Mouse (Mus musculus): ENCODE measurements at regions not wholly inside any gene's neighbourhood (a gene's known extent, or its start where the extent isn't known, plus 50 kb on each side); places are given as distances from the start of the nearest gene placed in this dataset.
A peak's percentile ranks its signal among the peaks of the same experiment; 100 is the strongest.

DNA sequence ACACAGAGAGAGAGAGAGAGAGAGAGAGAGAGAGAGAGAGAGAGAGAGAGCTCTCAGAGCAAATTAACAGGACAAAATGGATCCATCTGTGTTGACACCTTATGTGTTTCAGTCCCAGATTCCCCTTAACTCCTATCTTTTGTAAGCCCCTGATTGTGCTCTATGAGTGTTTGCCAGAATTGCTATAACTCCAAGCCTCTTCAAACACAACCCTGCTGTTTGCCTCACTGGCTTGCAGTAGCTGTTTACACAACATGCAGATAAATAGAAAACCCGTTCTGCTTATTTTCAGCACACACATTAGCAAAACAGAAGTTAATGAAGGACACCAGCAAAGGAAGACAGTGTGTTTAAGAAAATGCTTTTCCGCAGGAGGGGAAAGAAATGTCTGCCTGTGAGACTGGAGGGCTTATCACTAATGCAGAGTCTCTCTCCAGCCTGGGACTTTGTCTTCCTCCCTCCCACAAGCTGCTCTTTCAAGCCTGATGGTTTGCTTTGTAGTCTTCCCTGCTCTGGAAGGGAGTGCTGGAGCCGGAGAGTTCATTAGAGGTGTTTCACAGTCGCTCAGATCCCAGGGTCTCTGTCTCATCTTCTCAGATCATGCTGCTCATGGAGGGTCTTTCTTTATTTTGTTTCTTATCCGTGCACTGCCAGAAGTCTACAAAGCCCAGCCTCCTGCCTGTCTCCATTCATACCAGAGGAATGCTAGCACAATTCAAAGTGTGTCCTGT lies 338.4 kb downstream of the Rnd3 start:
- peak overlapping the region; percentile 2 for H3K4me2 ChIP-seq (ENCODE audit: low read length)
- 0 out of 2 replicates have a peak overlapping the region, but pooled peaks have one; percentile 2 for H3K9ac ChIP-seq (ENCODE audit: low read depth, low read length)
- no peak overlapping the region for H3K4me3 ChIP-seq (ENCODE audit: low read depth, low read length)
- no peaks in the 10 kb centered on the region for H3K9me3 ChIP-seq (replicated peaks; ENCODE audit: control insufficient read depth, low read length, poor library complexity, severe bottlenecking)
- peaks cover 11% of the 10 kb centered on the region for H3K4me1 ChIP-seq (ENCODE audit: control insufficient read depth, insufficient read depth, low read length)
- H3K27ac ChIP-seq (ENCODE audit: low read length) = peak overlapping the region; percentile 44
- WGBS = 3% methylated on average over 5 of the region's 5 CpGs
- peak; percentile 89 for ATAC-seq
- no peaks in the 10 kb centered on the region for H3K27me3 ChIP-seq (ENCODE audit: control insufficient read depth, insufficient read depth, low read depth, low read length)
- no peaks in the 10 kb centered on the region for H3K36me3 ChIP-seq (ENCODE audit: control insufficient read depth, insufficient read depth, low read length)

DNA sequence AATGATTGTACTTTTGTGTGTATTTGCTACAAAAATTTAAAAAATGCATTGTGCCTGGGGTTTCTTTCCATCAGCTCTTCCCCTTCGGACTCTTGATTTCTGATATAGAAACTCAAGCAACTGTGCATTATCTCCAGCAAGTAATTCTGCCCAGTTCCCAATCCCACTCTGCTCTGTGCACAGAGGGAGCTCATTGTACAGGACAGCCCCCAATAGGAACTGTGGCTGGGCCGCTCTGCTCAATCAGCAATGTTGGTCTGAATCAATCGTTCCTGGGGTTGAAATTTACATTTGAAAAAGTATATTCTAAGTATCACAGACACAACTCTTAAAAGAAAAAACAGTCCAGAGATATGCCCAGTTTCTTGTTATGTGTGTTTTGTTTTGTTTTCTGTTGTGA lies 339.1 kb downstream of the Rnd3 start:
- Histone ChIP-seq H3K36me3 (ENCODE audit: control insufficient read depth, insufficient read depth, low read length) (no peaks in the 10 kb centered on the region), H3K9me3 (replicated peaks; ENCODE audit: control insufficient read depth, low read length, poor library complexity, severe bottlenecking) (no peaks in the 10 kb centered on the region), H3K9ac (ENCODE audit: low read depth, low read length) (no peak overlapping the region), H3K27ac (ENCODE audit: low read length) (no peak overlapping the region), H3K4me3 (ENCODE audit: low read depth, low read length) (no peak overlapping the region), H3K4me1 (ENCODE audit: control insufficient read depth, insufficient read depth, low read length) (peaks cover 11% of the 10 kb centered on the region), H3K4me2 (ENCODE audit: low read length) (no peak overlapping the region), H3K27me3 (ENCODE audit: control insufficient read depth, insufficient read depth, low read depth, low read length) (no peaks in the 10 kb centered on the region)
- no peak for ATAC-seq
- 14% methylated on average over 3 of the region's 3 CpGs for WGBS

DNA sequence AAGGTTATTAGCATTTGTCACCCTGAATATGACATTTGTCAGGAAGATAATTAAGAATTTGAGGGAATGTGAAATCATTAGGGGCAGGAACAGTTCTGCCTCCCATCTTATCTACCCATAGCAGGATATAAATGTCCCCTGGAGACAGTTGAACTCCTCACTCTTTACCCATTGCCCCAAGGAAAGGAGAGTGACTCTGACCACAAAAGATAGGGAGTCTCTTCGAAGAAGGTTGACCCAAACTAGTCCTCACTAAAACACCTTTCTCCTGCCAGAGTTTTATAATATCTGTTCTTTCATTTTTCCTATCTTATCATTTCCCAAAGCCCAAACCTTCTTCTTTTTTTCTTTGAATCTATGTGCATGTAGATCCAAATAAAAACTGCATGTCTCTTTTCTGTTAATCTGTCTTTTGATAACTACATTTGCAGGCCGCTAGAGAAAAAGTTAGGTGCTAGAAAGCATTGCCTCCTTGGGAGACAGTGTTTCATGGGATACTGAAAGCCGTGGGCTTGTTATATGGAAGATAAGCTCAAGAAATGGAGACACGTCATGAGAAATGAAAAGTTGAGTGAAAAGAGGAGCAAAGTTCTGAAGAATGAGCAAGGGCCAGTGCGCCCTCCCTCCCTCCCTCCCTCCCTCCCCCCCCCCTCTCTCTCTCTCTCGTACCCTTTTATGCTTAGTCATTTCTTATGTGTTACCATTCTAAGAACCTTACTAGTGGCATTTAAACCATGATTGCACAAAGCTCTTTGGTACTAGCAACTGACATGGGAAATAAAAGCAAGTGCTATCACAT lies 341.6 kb downstream of the Rnd3 start:
- no peak overlapping the region for H3K4me3 ChIP-seq (ENCODE audit: low read depth, low read length)
- H3K4me2 ChIP-seq (ENCODE audit: low read length) = no peak overlapping the region
- no peak overlapping the region for H3K27ac ChIP-seq (ENCODE audit: low read length)
- H3K4me1 ChIP-seq (ENCODE audit: control insufficient read depth, insufficient read depth, low read length) = peaks cover 11% of the 10 kb centered on the region
- no peaks in the 10 kb centered on the region for H3K27me3 ChIP-seq (ENCODE audit: control insufficient read depth, insufficient read depth, low read depth, low read length)
- 94% methylated on average over 6 of the region's 6 CpGs for WGBS
- no peaks in the 10 kb centered on the region for H3K9me3 ChIP-seq (replicated peaks; ENCODE audit: control insufficient read depth, low read length, poor library complexity, severe bottlenecking)
- H3K36me3 ChIP-seq (ENCODE audit: control insufficient read depth, insufficient read depth, low read length) = no peaks in the 10 kb centered on the region
- no peak overlapping the region for H3K9ac ChIP-seq (ENCODE audit: low read depth, low read length)
- ATAC-seq = no peak

DNA sequence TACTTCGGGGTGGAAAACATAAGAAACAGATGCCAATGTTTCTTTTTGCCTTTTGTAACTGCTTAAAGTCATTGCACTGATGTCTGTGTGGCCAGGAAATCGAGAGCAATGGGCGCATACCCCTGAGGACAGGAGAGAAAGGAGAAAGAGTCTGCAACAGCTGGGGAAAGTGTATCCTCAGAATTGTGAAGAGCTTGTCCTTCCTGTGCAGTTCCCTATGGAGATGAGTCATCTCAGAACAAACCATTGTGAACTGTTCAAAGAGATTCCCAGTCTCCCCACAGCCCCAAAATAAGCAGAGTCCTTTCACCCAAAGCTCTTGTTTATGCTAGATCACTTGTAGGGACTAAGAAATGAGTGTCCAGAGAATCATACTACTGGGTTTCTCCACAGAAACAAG lies 343.3 kb downstream of the Rnd3 start:
- no peak overlapping the region for H3K9ac ChIP-seq (ENCODE audit: low read depth, low read length)

DNA sequence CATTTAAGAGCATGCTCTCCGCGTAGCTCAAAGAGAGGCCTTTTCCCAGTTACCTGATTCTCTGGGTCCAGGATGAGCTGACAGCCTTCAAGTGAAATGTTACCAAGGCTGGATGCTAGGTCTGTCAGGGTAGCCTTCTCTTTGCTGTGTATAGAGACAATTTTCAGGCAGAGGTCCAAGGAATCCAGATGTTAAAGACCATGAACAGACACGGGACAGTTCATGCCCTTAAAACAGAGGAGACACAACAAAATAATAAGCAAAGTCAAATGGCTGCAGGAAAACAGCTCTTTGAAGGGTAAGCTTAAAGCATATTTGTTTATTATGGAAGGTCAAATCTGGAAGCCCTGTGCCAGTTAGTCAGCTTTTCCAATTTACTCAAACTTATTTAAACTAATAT lies 352.8 kb downstream of the Rnd3 start:
- WGBS = 92% methylated on average over 3 of the region's 3 CpGs
- H3K27me3 ChIP-seq (ENCODE audit: control insufficient read depth, insufficient read depth, low read depth, low read length) = no peaks in the 10 kb centered on the region
- no peak overlapping the region for H3K27ac ChIP-seq (ENCODE audit: low read length)
- no peak overlapping the region for H3K4me3 ChIP-seq (ENCODE audit: low read depth, low read length)
- H3K9me3 ChIP-seq (replicated peaks; ENCODE audit: control insufficient read depth, low read length, poor library complexity, severe bottlenecking) = 0 out of 2 replicates have a peak, but pooled peaks cover 4% of the 10 kb centered on the region
- ATAC-seq = no peak
- H3K36me3 ChIP-seq (ENCODE audit: control insufficient read depth, insufficient read depth, low read length) = no peaks in the 10 kb centered on the region
- H3K4me1 ChIP-seq (ENCODE audit: control insufficient read depth, insufficient read depth, low read length) = no peaks in the 10 kb centered on the region
- H3K4me2 ChIP-seq (ENCODE audit: low read length) = no peak overlapping the region
- no peak overlapping the region for H3K9ac ChIP-seq (ENCODE audit: low read depth, low read length)

More for the DNA sequence above, 343.3 kb downstream of the Rnd3 start:
- no peaks in the 10 kb centered on the region for H3K9me3 ChIP-seq (replicated peaks; ENCODE audit: control insufficient read depth, low read length, poor library complexity, severe bottlenecking)
- no peak for ATAC-seq
- peaks cover 2% of the 10 kb centered on the region for H3K4me1 ChIP-seq (ENCODE audit: control insufficient read depth, insufficient read depth, low read length)
- H3K27ac ChIP-seq (ENCODE audit: low read length) = no peak overlapping the region
- no peaks in the 10 kb centered on the region for H3K36me3 ChIP-seq (ENCODE audit: control insufficient read depth, insufficient read depth, low read length)
- no peak overlapping the region for H3K4me3 ChIP-seq (ENCODE audit: low read depth, low read length)
- no peak overlapping the region for H3K4me2 ChIP-seq (ENCODE audit: low read length)
- H3K27me3 ChIP-seq (ENCODE audit: control insufficient read depth, insufficient read depth, low read depth, low read length) = no peaks in the 10 kb centered on the region
- WGBS = 94% methylated on average over 3 of the region's 3 CpGs

DNA sequence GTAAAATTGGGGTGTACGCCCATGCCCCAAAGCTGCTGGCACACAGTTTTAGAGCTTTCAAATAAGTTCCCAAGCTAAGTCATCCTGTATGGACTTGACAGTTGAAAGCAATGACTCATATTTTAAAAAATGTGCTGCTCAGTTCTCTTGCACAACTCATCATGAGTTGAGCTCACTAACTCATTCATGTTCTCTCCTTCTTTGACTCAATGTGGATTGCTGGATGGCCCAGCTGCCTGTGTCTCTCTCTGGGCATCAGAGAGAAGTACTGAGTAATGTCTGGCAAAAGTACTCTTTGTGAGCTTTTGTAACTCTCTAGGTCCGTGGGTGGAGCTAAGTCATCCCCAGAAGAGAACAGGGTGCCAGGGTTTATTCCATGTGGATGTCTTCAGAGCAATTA lies 355.3 kb downstream of the Rnd3 start:
- H3K4me2 ChIP-seq (ENCODE audit: low read length) = no peak overlapping the region
- H3K9me3 ChIP-seq (replicated peaks; ENCODE audit: control insufficient read depth, low read length, poor library complexity, severe bottlenecking) = 0 out of 2 replicates have a peak, but pooled peaks cover 4% of the 10 kb centered on the region
- H3K27me3 ChIP-seq (ENCODE audit: control insufficient read depth, insufficient read depth, low read depth, low read length) = no peaks in the 10 kb centered on the region
- no peak overlapping the region for H3K4me3 ChIP-seq (ENCODE audit: low read depth, low read length)
- WGBS = 88% methylated on average over 2 of the region's 2 CpGs
- H3K9ac ChIP-seq (ENCODE audit: low read depth, low read length) = no peak overlapping the region
- no peaks in the 10 kb centered on the region for H3K36me3 ChIP-seq (ENCODE audit: control insufficient read depth, insufficient read depth, low read length)
- ATAC-seq = no peak
- no peak overlapping the region for H3K27ac ChIP-seq (ENCODE audit: low read length)
- H3K4me1 ChIP-seq (ENCODE audit: control insufficient read depth, insufficient read depth, low read length) = no peaks in the 10 kb centered on the region

DNA sequence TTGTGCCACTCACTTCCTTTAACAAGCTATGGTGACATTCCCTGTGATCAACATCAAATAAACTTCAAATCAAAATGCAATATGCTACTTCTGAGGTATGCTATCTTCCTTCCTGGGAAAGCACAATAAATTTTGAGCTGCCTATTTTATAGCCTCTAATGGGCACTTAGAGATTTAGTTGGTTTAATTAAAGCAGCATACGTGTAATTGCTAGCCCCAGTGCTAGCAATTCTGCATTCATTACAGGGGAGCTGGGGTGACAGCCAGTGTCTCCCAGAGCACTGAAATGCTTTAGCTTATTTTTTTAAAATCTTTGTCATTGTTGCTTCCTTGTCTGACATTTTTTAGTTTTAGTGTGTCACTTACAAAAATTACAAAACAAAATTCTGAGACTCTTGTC lies 355.8 kb downstream of the Rnd3 start:
- H3K9ac ChIP-seq (ENCODE audit: low read depth, low read length) = no peak overlapping the region
- no peaks in the 10 kb centered on the region for H3K27me3 ChIP-seq (ENCODE audit: control insufficient read depth, insufficient read depth, low read depth, low read length)
- no peaks in the 10 kb centered on the region for H3K4me1 ChIP-seq (ENCODE audit: control insufficient read depth, insufficient read depth, low read length)
- H3K4me2 ChIP-seq (ENCODE audit: low read length) = no peak overlapping the region
- H3K9me3 ChIP-seq (replicated peaks; ENCODE audit: control insufficient read depth, low read length, poor library complexity, severe bottlenecking) = 0 out of 2 replicates have a peak, but pooled peaks cover 4% of the 10 kb centered on the region
- no peak overlapping the region for H3K27ac ChIP-seq (ENCODE audit: low read length)
- H3K4me3 ChIP-seq (ENCODE audit: low read depth, low read length) = no peak overlapping the region
- ATAC-seq = no peak
- WGBS = 36% methylated on average over 1 of the region's 1 CpGs
- no peaks in the 10 kb centered on the region for H3K36me3 ChIP-seq (ENCODE audit: control insufficient read depth, insufficient read depth, low read length)

DNA sequence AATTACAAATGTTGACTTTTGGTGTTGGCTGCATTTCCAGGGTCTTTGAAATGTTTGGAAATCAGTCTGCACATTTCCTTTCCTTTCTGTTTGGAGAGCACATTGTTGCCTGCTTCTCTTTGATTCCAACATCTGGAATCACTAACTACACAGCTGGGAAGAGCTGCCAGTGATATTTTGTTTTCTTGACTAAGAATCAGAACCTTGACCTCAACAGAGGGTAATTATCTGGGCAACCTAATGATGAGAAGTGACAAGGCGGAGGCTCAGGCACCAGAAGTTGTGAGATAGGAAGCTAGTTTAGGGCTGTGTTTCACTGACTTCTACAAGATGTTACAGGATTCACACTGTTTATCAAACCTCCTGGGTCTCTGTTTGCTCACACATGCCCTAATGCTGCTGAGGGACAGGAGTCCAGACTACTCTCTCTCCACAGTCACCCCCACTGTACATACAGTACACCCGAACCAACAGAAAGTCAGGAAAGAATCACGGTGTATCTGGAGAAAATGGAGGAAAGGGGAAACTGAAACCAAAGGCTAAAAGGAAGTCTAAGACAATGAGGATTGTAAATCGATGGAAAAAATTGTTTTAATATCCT lies 359.8 kb downstream of the Rnd3 start:
- no peak overlapping the region for H3K4me2 ChIP-seq (ENCODE audit: low read length)
- 84% methylated on average over 4 of the region's 4 CpGs for WGBS
- ATAC-seq = no peak
- no peaks in the 10 kb centered on the region for H3K36me3 ChIP-seq (ENCODE audit: control insufficient read depth, insufficient read depth, low read length)
- H3K4me3 ChIP-seq (ENCODE audit: low read depth, low read length) = no peak overlapping the region
- H3K27ac ChIP-seq (ENCODE audit: low read length) = no peak overlapping the region
- H3K9me3 ChIP-seq (replicated peaks; ENCODE audit: control insufficient read depth, low read length, poor library complexity, severe bottlenecking) = 0 out of 2 replicates have a peak, but pooled peaks cover 4% of the 10 kb centered on the region
- no peaks in the 10 kb centered on the region for H3K27me3 ChIP-seq (ENCODE audit: control insufficient read depth, insufficient read depth, low read depth, low read length)
- no peaks in the 10 kb centered on the region for H3K4me1 ChIP-seq (ENCODE audit: control insufficient read depth, insufficient read depth, low read length)
- H3K9ac ChIP-seq (ENCODE audit: low read depth, low read length) = no peak overlapping the region

DNA sequence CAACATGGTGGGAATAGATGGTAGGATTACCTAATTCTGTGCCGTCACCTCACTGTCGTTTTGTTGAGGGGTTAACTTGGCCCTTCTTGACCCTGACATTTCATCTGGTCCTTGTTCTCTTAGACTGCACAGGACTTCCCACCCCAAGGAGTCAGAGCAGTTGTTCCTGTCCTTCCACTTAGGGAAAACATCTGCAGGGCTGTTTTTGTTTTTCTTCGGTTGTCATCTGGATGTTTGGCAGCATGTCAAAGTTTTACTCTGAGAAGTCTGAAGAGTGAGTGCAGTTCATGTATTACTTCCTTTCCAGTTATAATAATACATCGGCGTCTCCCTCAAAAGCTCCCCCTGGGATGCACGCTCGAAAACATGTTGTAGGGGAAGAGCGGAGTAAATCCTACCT lies 376.8 kb downstream of the Rnd3 start:
- Histone ChIP-seq H3K4me1 (ENCODE audit: control insufficient read depth, insufficient read depth, low read length) (no peaks in the 10 kb centered on the region), H3K4me2 (ENCODE audit: low read length) (no peak overlapping the region), H3K36me3 (ENCODE audit: control insufficient read depth, insufficient read depth, low read length) (no peaks in the 10 kb centered on the region), H3K9ac (ENCODE audit: low read depth, low read length) (no peak overlapping the region), H3K27ac (ENCODE audit: low read length) (no peak overlapping the region), H3K27me3 (ENCODE audit: control insufficient read depth, insufficient read depth, low read depth, low read length) (no peaks in the 10 kb centered on the region), H3K4me3 (ENCODE audit: low read depth, low read length) (no peak overlapping the region), H3K9me3 (replicated peaks; ENCODE audit: control insufficient read depth, low read length, poor library complexity, severe bottlenecking) (no peaks in the 10 kb centered on the region)
- no peak for ATAC-seq
- WGBS = 91% methylated on average over 8 of the region's 8 CpGs
